Mouse (Mus musculus) hindbrain, embryonic 14.5 days (tissue): ENCODE data around the gene Litaf. TPM values are rescaled to one million over a fixed set of nuclear protein-coding genes. Genes with fewer than 3 reads are reported as not detected.

ENCODE experiments used
- ATAC-seq: fragments of 200-750 bp; cut with Nextera tagmentation; 2 replicates; pipeline ENCODE4 v1.8.0; 2017; ENCODE audit warnings: moderate number of reproducible peaks, mild to moderate bottlenecking, moderate TSS enrichment, moderate library complexity; ENCODE audit not compliant: low FRiP score
- DNase-seq: peaks from one replicate; pipeline ENCODE4 v3.0.0-alpha.2; 2015; ENCODE audit warnings: low spot score
- H3K27ac ChIP-seq: fragments of 300-500 bp; sonication (generic); 2 replicates; pipeline ENCODE4 v1.5.1; 2014; ENCODE audit warnings: mild to moderate bottlenecking, moderate library complexity
- H3K27me3 ChIP-seq: fragments of 300-500 bp; sonication (generic); 2 replicates; pipeline ENCODE4 v1.6.1; 2014; ENCODE audit warnings: mild to moderate bottlenecking, low read length, mixed read lengths; ENCODE audit not compliant: control insufficient read depth, insufficient read depth
- H3K36me3 ChIP-seq: fragments of 300-500 bp; sonication (generic); replicated peaks from 2 replicates; pipeline ENCODE4 v1.6.1; 2014; ENCODE audit not compliant: control insufficient read depth, insufficient read depth
- H3K4me1 ChIP-seq: fragments of 300-500 bp; sonication (generic); replicated peaks from 2 replicates; pipeline ENCODE4 v1.6.1; 2014; ENCODE audit warnings: antibody characterized with exemption, low read length, mixed read lengths; ENCODE audit not compliant: control insufficient read depth, insufficient read depth
- H3K4me2 ChIP-seq: fragments of 300-500 bp; sonication (generic); replicated peaks from 2 replicates; pipeline ENCODE4 v1.6.1; 2014; ENCODE audit warnings: mild to moderate bottlenecking, moderate library complexity
- H3K4me3 ChIP-seq: fragments of 300-500 bp; sonication (generic); replicated peaks from 2 replicates; pipeline ENCODE4 v1.5.1; 2014; ENCODE audit warnings: mild to moderate bottlenecking, low read length
- H3K9ac ChIP-seq: fragments of 300-500 bp; sonication (generic); 2 replicates; pipeline ENCODE4 v1.6.1; 2014
- H3K9me3 ChIP-seq: fragments of 300-500 bp; sonication (generic); 2 replicates; pipeline ENCODE4 v1.6.1; 2016; ENCODE audit warnings: low read length; ENCODE audit not compliant: control insufficient read depth
- WGBS: fragments of 180-500 bp; shearing (Covaris S2); extraction: QIAGEN DNeasy Blood & Tissue Kit; methylation state at CpG from one replicate; pipeline ENCODE4 v1.1.7; 2014; 5-methylcytosine and 5-hydroxymethylcytosine counted together
- polyA plus RNA-seq: library from polyadenylated mRNA; unstranded; fragments of >200 nt; fragmentation: Nextera tagmentation; extraction: Ambion mirVana; gene quantifications from 2 replicates; pipeline ENCODE4 v1.2.1, GENCODE M21; 2014

Litaf gene
- polyA plus RNA-seq, 1 experiment from 2014 or later: 27.2 TPM

DNA sequence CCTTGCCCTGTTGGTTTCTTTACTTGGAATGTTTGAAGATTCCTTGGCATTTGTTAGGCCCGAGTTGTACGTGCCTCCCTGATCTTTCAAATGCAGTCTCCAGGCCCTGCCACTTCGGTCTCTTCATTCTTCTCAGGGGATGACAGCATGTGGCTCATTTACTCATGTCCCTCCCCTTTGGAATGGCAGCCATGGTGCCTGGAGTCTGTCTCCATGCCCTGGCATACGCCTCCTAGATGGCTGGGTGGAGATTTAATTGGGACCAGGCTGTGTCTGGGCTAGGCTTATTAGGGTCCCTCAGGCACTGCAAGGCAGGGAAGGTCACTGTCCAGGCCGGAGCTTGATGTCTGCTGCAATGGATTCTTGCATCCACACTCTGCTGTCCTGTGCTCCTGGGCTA is 10.0 kb downstream of the Litaf start:
- DNase-seq: no peak
- no peaks in the 10 kb centered on the region for H3K27me3 ChIP-seq
- WGBS: 67% methylated on average over 5 of the region's 5 CpGs
- no peaks in the 10 kb centered on the region for H3K4me1 ChIP-seq
- no peak overlapping the region for H3K4me2 ChIP-seq
- no peak for ATAC-seq
- H3K9me3 ChIP-seq: no peaks in the 10 kb centered on the region
- H3K4me3 ChIP-seq: no peak overlapping the region
- H3K27ac ChIP-seq: no peak overlapping the region
- no peaks in the 10 kb centered on the region for H3K36me3 ChIP-seq
- H3K9ac ChIP-seq: no peak overlapping the region

DNA sequence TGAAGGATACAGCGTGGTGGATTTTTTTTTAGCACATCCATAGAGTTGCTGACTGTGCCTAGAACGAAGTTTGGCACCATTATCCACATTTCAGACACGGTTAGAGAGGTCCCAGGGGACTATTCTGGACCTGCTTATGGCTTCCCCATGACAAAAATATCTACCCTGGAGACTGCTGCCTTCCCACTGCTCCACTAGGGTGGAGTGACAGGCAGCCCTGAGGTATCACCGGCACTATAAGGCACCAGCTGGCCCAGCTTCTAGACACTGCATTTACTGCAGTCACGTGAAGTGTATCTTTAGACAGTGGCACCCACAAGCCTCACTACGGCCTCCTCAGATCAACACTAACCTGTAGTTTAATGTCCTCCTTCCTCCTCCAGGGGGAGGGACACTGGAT is 11.1 kb downstream of the Litaf start:
- no peaks in the 10 kb centered on the region for H3K36me3 ChIP-seq
- no peak overlapping the region for H3K9ac ChIP-seq
- H3K27ac ChIP-seq: no peak overlapping the region
- H3K4me1 ChIP-seq: no peaks in the 10 kb centered on the region
- H3K9me3 ChIP-seq: no peaks in the 10 kb centered on the region
- no peak overlapping the region for H3K4me3 ChIP-seq
- no peak for DNase-seq
- no peak overlapping the region for H3K4me2 ChIP-seq
- WGBS: 80% methylated on average over 6 of the region's 6 CpGs
- no peaks in the 10 kb centered on the region for H3K27me3 ChIP-seq
- no peak for ATAC-seq

DNA sequence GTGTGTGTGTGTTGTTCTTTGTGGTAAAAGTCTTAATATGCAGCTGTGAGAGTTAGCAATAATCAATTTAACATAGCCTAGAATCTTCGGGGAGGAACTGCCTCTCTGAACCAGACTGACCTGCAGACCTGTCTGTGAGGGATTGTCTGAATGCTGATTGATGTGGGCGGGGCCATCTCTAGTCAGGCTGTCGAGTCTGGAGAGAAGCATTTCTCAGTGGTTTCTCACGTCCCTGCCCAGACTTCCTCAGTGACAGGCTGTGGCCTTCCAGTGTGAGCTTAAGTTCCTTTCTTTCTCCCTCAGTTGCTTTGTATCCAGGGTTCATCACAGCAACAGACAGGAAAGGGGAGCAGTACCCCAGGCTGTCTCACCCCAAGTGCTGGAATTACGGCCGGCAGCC is 11.5 kb downstream of the Litaf start:
- H3K4me1 ChIP-seq: no peaks in the 10 kb centered on the region
- no peak overlapping the region for H3K27ac ChIP-seq
- DNase-seq (no peak), ATAC-seq (no peak)
- H3K27me3 ChIP-seq: no peaks in the 10 kb centered on the region
- no peaks in the 10 kb centered on the region for H3K9me3 ChIP-seq
- H3K9ac ChIP-seq: no peak overlapping the region
- H3K36me3 ChIP-seq: no peaks in the 10 kb centered on the region
- no peak overlapping the region for H3K4me2 ChIP-seq
- H3K4me3 ChIP-seq: no peak overlapping the region
- WGBS: 66% methylated on average over 6 of the region's 6 CpGs

DNA sequence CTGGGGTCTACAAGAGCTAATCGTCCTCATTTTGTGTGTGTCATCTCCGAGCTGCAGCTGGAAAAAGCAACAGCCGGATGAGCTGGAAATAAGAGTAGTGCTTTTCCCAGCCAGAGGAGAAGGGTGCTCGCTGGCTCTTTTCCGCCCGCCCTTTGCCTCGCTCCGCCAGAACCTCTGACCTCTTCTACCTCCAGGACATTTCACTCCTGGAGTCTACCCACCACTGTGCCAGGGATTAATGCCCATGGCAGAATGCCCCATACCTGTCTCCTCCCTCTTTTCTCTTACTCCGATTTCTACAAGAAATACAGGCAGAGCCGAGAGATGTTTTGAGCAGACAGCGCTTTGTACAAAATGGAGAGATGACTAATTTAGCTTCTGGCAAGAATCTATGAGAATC is 14.8 kb downstream of the Litaf start:
- DNase-seq: no peak
- no peak for ATAC-seq
- Histone ChIP-seq H3K4me1 (no peaks in the 10 kb centered on the region), H3K9me3 (no peaks in the 10 kb centered on the region), H3K4me2 (no peak overlapping the region), H3K4me3 (no peak overlapping the region), H3K9ac (no peak overlapping the region), H3K27me3 (no peaks in the 10 kb centered on the region), H3K27ac (no peak overlapping the region), H3K36me3 (no peaks in the 10 kb centered on the region)
- WGBS: 94% methylated on average over 11 of the region's 11 CpGs

DNA sequence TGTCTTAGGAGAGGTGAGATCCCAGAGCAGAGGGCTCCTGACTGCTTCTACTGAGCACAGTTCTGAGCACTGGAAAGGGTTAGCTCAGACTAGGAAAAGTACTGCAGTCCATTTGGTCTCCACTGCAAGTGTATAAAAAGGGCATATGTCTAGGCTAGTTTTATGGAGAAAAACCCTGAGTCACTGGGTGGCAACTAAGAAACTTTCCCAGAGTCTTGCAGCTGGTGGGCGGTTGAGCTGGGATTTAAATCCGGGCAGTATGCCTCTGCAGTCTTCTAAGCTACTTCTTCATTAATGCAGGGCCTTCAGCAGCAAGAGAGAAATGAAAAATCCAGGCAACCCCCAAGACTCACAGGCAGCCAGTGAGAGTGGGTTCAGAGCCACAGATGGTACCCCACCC is 15.7 kb downstream of the Litaf start:
- H3K4me2 ChIP-seq: no peak overlapping the region
- H3K36me3 ChIP-seq: no peaks in the 10 kb centered on the region
- H3K9me3 ChIP-seq: no peaks in the 10 kb centered on the region
- H3K27me3 ChIP-seq: no peaks in the 10 kb centered on the region
- H3K9ac ChIP-seq: no peak overlapping the region
- WGBS: 80% methylated on average over 2 of the region's 2 CpGs
- no peaks in the 10 kb centered on the region for H3K4me1 ChIP-seq
- DNase-seq (no peak), ATAC-seq (no peak)
- no peak overlapping the region for H3K27ac ChIP-seq
- H3K4me3 ChIP-seq: no peak overlapping the region

DNA sequence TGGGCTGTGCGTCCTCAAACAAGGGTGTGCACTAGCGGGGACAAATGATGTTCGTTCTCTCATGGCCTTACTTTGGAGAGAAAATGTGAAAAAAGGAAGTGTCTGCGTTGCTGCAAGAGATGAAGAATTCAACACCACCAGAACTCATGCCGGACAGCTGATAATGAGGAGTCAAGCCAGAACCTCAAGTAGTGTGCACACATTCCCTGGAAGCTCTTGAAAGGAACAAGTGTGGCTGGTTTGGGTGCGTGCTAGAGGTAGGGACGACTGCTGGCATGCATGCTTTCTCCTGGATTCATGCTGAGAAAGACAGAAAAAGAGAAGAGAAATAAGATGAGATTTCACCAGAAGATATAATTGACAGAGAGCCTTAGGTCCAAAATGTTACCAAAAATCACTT is 18.8 kb downstream of the Litaf start:
- DNase-seq (no peak), ATAC-seq (no peak)
- Histone ChIP-seq H3K9ac (no peak overlapping the region), H3K4me2 (no peak overlapping the region), H3K9me3 (no peaks in the 10 kb centered on the region), H3K4me3 (no peak overlapping the region), H3K36me3 (no peaks in the 10 kb centered on the region), H3K27ac (no peak overlapping the region), H3K4me1 (no peaks in the 10 kb centered on the region), H3K27me3 (no peaks in the 10 kb centered on the region)
- WGBS: 88% methylated on average over 7 of the region's 7 CpGs

DNA sequence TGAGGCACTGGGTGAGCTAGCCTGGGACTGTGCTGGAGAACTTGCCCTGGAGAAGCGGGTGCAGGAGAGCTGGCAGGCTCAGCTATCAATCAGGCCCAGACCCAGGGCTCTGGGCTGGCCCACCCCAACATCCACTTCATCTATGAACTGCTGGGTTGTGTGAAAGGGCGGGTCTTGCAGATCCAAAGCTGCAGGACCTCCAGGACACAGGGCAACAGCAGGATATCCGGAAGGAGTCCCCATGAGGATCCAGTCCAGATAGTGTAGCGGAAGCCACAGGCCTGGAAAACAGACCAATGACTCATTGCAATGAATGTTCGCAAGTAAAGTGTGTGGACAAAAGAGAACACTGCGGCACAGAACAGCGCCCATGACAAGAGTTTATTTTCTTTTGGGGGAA is 19.5 kb downstream of the Litaf start:
- Histone ChIP-seq H3K27me3 (no peaks in the 10 kb centered on the region), H3K9me3 (no peaks in the 10 kb centered on the region), H3K9ac (no peak overlapping the region), H3K4me2 (no peak overlapping the region), H3K36me3 (no peaks in the 10 kb centered on the region), H3K4me3 (no peak overlapping the region), H3K4me1 (no peaks in the 10 kb centered on the region), H3K27ac (no peak overlapping the region)
- WGBS: 79% methylated on average over 7 of the region's 7 CpGs
- ATAC-seq: no peak
- DNase-seq: no peak

DNA sequence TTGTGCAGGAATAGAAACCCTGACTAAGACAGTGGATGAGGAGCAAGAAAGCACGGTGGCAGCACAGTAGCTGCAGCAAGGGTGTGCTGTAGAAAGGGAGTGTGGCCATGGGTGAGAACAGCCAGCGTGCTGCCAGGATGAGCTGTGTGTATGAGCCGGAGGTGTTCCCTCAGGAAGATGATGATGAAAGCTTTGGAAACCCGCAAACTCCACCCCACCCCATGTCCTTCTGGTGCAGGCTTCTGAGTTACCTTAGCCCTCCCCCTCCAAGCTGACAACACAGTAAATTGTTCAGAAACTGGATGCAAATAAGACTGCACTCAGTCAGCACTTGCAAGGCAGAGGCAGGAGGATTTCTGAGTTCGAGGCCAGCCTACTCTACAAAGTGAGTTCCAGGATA is 22.7 kb downstream of the Litaf start:
- Histone ChIP-seq H3K27me3 (no peaks in the 10 kb centered on the region), H3K9ac (no peak overlapping the region), H3K4me1 (no peaks in the 10 kb centered on the region), H3K4me3 (no peak overlapping the region), H3K27ac (no peak overlapping the region), H3K9me3 (no peaks in the 10 kb centered on the region), H3K4me2 (no peak overlapping the region), H3K36me3 (no peaks in the 10 kb centered on the region)
- WGBS: 90% methylated on average over 5 of the region's 5 CpGs
- DNase-seq: no peak
- ATAC-seq: no peak

DNA sequence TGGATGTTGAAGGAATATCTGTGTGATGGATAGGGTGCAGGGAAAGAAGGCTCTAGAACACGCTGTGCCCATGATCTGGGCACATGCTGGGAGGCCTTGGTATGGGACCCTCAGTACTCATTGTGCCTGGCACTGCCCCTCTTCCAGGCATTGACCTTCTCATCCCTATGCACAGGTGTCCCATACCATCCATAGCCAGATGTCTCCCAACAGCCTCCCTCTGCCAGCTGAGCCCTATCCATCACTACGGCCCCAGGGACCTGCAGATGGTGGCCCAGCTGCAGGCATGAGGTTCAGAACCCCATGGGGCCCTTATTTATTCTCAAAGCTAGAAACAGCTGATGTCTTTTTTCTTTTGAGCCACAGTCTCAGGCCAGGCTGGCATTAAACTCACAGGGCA is 25.4 kb downstream of the Litaf start:
- H3K9ac ChIP-seq: no peak overlapping the region
- no peak for DNase-seq
- H3K4me1 ChIP-seq: no peaks in the 10 kb centered on the region
- no peak for ATAC-seq
- no peaks in the 10 kb centered on the region for H3K9me3 ChIP-seq
- H3K27ac ChIP-seq: no peak overlapping the region
- WGBS: 60% methylated on average over 2 of the region's 2 CpGs
- no peaks in the 10 kb centered on the region for H3K36me3 ChIP-seq
- H3K4me3 ChIP-seq: no peak overlapping the region
- H3K27me3 ChIP-seq: no peaks in the 10 kb centered on the region
- no peak overlapping the region for H3K4me2 ChIP-seq

DNA sequence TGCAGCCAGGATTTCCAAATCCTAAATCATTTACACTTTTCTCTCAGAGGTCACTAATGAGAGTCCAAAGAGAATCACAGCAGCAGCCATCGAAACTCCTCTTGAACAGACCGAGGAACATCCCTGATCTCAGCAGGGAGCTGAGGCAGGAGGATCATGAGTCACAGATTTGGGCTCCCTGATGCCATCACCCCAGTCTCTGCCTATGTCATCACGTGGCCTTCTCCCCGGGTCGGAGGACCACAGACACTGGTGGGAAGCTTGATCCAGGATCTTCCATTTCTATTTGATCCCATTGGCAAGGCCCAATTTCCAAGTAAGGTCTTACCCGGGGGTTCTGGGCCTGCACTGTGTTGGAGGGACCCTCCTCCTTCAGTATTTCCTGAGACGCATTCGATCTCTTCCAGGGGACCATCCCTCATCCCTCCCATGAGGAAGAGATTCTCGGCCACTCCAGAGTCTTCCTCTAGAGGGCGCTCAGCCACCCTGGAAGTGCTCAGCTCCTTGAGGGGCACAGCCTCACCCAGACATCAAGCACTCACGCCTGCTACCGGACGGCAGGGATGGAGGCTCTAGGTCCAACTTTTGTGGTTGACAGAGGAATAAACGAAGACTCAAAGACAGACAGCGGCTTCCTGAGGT is 30.0 kb downstream of the Litaf start:
- Histone ChIP-seq H3K4me2 (no peak overlapping the region), H3K27ac (no peak overlapping the region), H3K9ac (no peak overlapping the region), H3K4me1 (no peaks in the 10 kb centered on the region), H3K27me3 (no peaks in the 10 kb centered on the region), H3K9me3 (no peaks in the 10 kb centered on the region), H3K36me3 (no peaks in the 10 kb centered on the region), H3K4me3 (no peak overlapping the region)
- DNase-seq (peak; percentile 77), ATAC-seq (peak; percentile 70)
- 31% methylated on average over 15 of the region's 15 CpGs for WGBS
